Mouse (Mus musculus): ENCODE measurements around the gene Lrrc4b.

The Lrrc4b gene

GRCm38 (mm10) chr7:44497361-44498055 is 68.7 kb downstream of the Lrrc4b start:
- Histone ChIP-seq H3K27me3 (ENCODE audit: control insufficient read depth, insufficient read depth, low read length, poor library complexity, severe bottlenecking) (no peaks in the 10 kb centered on the region), H3K36me3 (ENCODE audit: control insufficient read depth, insufficient read depth, low read length, poor library complexity, severe bottlenecking) (no peaks in the 10 kb centered on the region; the same call in 1 of the 2 replicates)
- no peak for DNase-seq (ENCODE audit: low read depth, low spot score)

GRCm38 (mm10) chr7:44498922-44499321 is 70.1 kb downstream of the Lrrc4b start:
- DNase-seq (ENCODE audit: low read depth, low spot score) = no peak
- Histone ChIP-seq H3K27me3 (ENCODE audit: control insufficient read depth, insufficient read depth, low read length, poor library complexity, severe bottlenecking) (no peaks in the 10 kb centered on the region), H3K36me3 (ENCODE audit: control insufficient read depth, insufficient read depth, low read length, poor library complexity, severe bottlenecking) (no peaks in the 10 kb centered on the region; the same call in 1 of the 2 replicates)

GRCm38 (mm10) chr7:44500046-44500445 is 71.2 kb downstream of the Lrrc4b start:
- Histone ChIP-seq H3K36me3 (ENCODE audit: control insufficient read depth, insufficient read depth, low read length, poor library complexity, severe bottlenecking) (no peaks in the 10 kb centered on the region), H3K27me3 (ENCODE audit: control insufficient read depth, insufficient read depth, low read length, poor library complexity, severe bottlenecking) (no peaks in the 10 kb centered on the region)
- no peak for DNase-seq (ENCODE audit: low read depth, low spot score)

- peak; percentile 91 for DNase-seq (ENCODE audit: low read depth, low spot score)
- Histone ChIP-seq H3K27me3 (ENCODE audit: control insufficient read depth, insufficient read depth, low read length, poor library complexity, severe bottlenecking) (no peaks in the 10 kb centered on the region), H3K36me3 (ENCODE audit: control insufficient read depth, insufficient read depth, low read length, poor library complexity, severe bottlenecking) (no peaks in the 10 kb centered on the region)
These were observed 72.8 kb downstream of the Lrrc4b start for GRCm38 (mm10) chr7:44501563-44502115.

- H3K36me3 ChIP-seq (ENCODE audit: control insufficient read depth, insufficient read depth, low read length, poor library complexity, severe bottlenecking) = no peaks in the 10 kb centered on the region
These were observed 78.7 kb downstream of the Lrrc4b start for GRCm38 (mm10) chr7:44507491-44507890.

More at GRCm38 (mm10) chr7:44507491-44507890, 78.7 kb downstream of the Lrrc4b start:
- DNase-seq (ENCODE audit: low read depth, low spot score) = no peak
- H3K27me3 ChIP-seq (ENCODE audit: control insufficient read depth, insufficient read depth, low read length, poor library complexity, severe bottlenecking) = no peaks in the 10 kb centered on the region

Data from splenic B cell, adult 2 months (primary cell).